Comparison of ENCODE assay signal across 11 mouse cellular contexts in genomic region chr11:106397656-106398055, GRCm38 (mm10). TPM values are rescaled to one million over a fixed set of nuclear protein-coding genes. Genes with fewer than 3 reads are reported as not detected.
DNase-seq lines count a peak whose midpoint lies in the region; ATAC-seq and TF ChIP-seq lines count a peak whose summit lies in the region.
"Had no signal": no experiment of that assay in that cellular context is flagged by ENCODE, and none has a peak within 500 bp of the region (broad histone marks: within the 10 kb centered on the region; RNA-seq: fewer than 3 reads in every experiment).

No protein-coding gene starts in this region.

- H3K4me1 ChIP-seq in liver, adult 2 months (ENCODE audit: control insufficient read depth, insufficient read depth, low read length): peaks cover 11% of the 10 kb centered on the region
- peaks cover 10% of the 10 kb centered on the region for H3K4me1 ChIP-seq in liver, embryonic 11.5 days (replicated peaks; ENCODE audit: control insufficient read depth, insufficient read depth, low read length)
- no peaks in the 10 kb centered on the region for H3K4me1 ChIP-seq in MEL (ENCODE audit: control insufficient read depth in 1 of 2, insufficient read depth in 2 of 2, low read length in 2 of 2)
- no peaks in the 10 kb centered on the region for H3K4me1 ChIP-seq in cortical plate, adult 2 months (ENCODE audit: control insufficient read depth, insufficient read depth, low read length)
- no peaks in the 10 kb centered on the region for H3K4me1 ChIP-seq in forebrain, embryonic 13.5 days
- H3K4me1 ChIP-seq: midbrain, embryonic 12.5 days had no signal

- no peaks in the 10 kb centered on the region for H3K79me2 ChIP-seq in liver, adult 2 months (ENCODE audit: control insufficient read depth, insufficient read depth, low read length)
- H3K79me2 ChIP-seq in MEL (ENCODE audit: control insufficient read depth, insufficient read depth, low read length, poor library complexity): no peaks in the 10 kb centered on the region

- TF ChIP-seq POLR2A in liver, adult 2 months (IDR thresholded peaks at IDR 0.05; ENCODE audit: extremely low read depth, insufficient read depth, low read length): no peak
- no peak for TF ChIP-seq POLR2A in MEL (IDR thresholded peaks at IDR 0.05; ENCODE audit: control insufficient read depth in 1 of 2, insufficient read depth in 1 of 2, low read depth in 1 of 2, low read length in 2 of 2, poor library complexity in 1 of 2)
- no peak for TF ChIP-seq POLR2A in cortical plate, adult 2 months (IDR thresholded peaks at IDR 0.05; ENCODE audit: extremely low read depth, insufficient read depth, low read length)

- no peaks in the 10 kb centered on the region for H3K9me3 ChIP-seq in liver, embryonic 11.5 days (ENCODE audit: control insufficient read depth, low read length)
- no peaks in the 10 kb centered on the region for H3K9me3 ChIP-seq in MEL (replicated peaks; ENCODE audit: insufficient read depth, low read length)
- no peaks in the 10 kb centered on the region for H3K9me3 ChIP-seq in forebrain, embryonic 13.5 days (replicated peaks)
- H3K9me3 ChIP-seq: midbrain, embryonic 12.5 days had no signal

- ATAC-seq in cerebellum, adult (ENCODE audit: insufficient number of reproducible peaks, low FRiP score, low TSS enrichment): peak; percentile 56; the same call in 1 of the 2 replicates
- no peak for ATAC-seq in liver, embryonic 11.5 days (replicated peaks; ENCODE audit: low FRiP score)
- no peak for ATAC-seq in forebrain, embryonic 13.5 days

- WGBS in liver, adult 2 months: 93% methylated on average over 3 of the region's 3 CpGs
- WGBS in liver, embryonic 11.5 days: 83% methylated on average over 3 of the region's 3 CpGs
- 85% methylated on average over 3 of the region's 3 CpGs for WGBS in forebrain, embryonic 13.5 days

- peak; percentile 54 for TF ChIP-seq RAD21 in MEL (IDR thresholded peaks at IDR 0.05; ENCODE audit: low read depth, low read length)

- H3K4me2 ChIP-seq in liver, embryonic 11.5 days: no peak overlapping the region
- no peak overlapping the region for H3K4me2 ChIP-seq in forebrain, embryonic 13.5 days
- H3K4me2 ChIP-seq: midbrain, embryonic 12.5 days had no signal

- H3K36me3 ChIP-seq in liver, adult 2 months (ENCODE audit: control insufficient read depth, insufficient read depth, low read length): peaks cover 70% of the 10 kb centered on the region
- peaks cover 9% of the 10 kb centered on the region; the same call in 1 of the 2 replicates for H3K36me3 ChIP-seq in liver, embryonic 11.5 days (ENCODE audit: control insufficient read depth, insufficient read depth, low read length)
- H3K36me3 ChIP-seq in MEL (ENCODE audit: control insufficient read depth in 1 of 2, insufficient read depth in 2 of 2, low read length in 2 of 2): peaks cover 2 to 4% of the 10 kb centered on the region in 2 experiments; a peak in 2 of 4 replicates
- peaks cover 41% of the 10 kb centered on the region for H3K36me3 ChIP-seq in forebrain, embryonic 13.5 days (ENCODE audit: poor library complexity, severe bottlenecking)

- TF ChIP-seq EP300 in MEL (IDR thresholded peaks at IDR 0.05; ENCODE audit: low read depth in 1 of 2, low read length in 2 of 2): no peak

- DNase-seq in cerebellum, adult 8-10 months: no peak
- DNase-seq in liver, adult 2 months (ENCODE audit: extremely low read depth, low read depth, low spot score): no peak
- no peak for DNase-seq in liver, embryonic 11.5 days (ENCODE audit: low spot score)
- peak; percentile 53 for DNase-seq in MEL (ENCODE audit: low read depth, low spot score)
- no peak for DNase-seq in gastrocnemius, adult 18-20 months (ENCODE audit: low spot score)

- no peak overlapping the region for H3K9ac ChIP-seq in liver, adult 2 months (ENCODE audit: low read depth, low read length)
- H3K9ac ChIP-seq in liver, embryonic 11.5 days (ENCODE audit: low read depth, low read length): no peak overlapping the region
- no peak overlapping the region for H3K9ac ChIP-seq in MEL (ENCODE audit: control insufficient read depth, low read depth, low read length, poor library complexity, severe bottlenecking)
- no peak overlapping the region for H3K9ac ChIP-seq in forebrain, embryonic 13.5 days
- H3K9ac ChIP-seq: midbrain, embryonic 12.5 days had no signal

- TF ChIP-seq CTCF in liver, adult 2 months (IDR thresholded peaks at IDR 0.05; ENCODE audit: low read depth, low read length): peak; percentile 45
- TF ChIP-seq CTCF in MEL (IDR thresholded peaks at IDR 0.05 in 2 of 3, conservative IDR thresholded peaks at IDR 0.05 in 1 of 3; ENCODE audit: control insufficient read depth in 1 of 3, insufficient read depth in 1 of 3, low read depth in 2 of 3, low read length in 3 of 3, poor library complexity in 1 of 3, severe bottlenecking in 1 of 3): peak; percentile 46 to 75 (median 63)
- TF ChIP-seq CTCF in cortical plate, adult 2 months (IDR thresholded peaks at IDR 0.05; ENCODE audit: extremely low read depth, insufficient read depth, low read length): peak; percentile 33

- no peak overlapping the region for H3K4me3 ChIP-seq in liver, adult 2 months (ENCODE audit: insufficient read depth, low read depth, low read length)
- no peak overlapping the region for H3K4me3 ChIP-seq in liver, embryonic 11.5 days (ENCODE audit: low read depth, low read length)
- H3K4me3 ChIP-seq in MEL (ENCODE audit: control insufficient read depth in 1 of 2, insufficient read depth in 1 of 2, low read depth in 2 of 2, low read length in 2 of 2): no peak overlapping the region
- H3K4me3 ChIP-seq in cortical plate, adult 2 months (ENCODE audit: insufficient read depth, low read length): no peak overlapping the region
- H3K4me3 ChIP-seq in forebrain, embryonic 13.5 days: no peak overlapping the region
- H3K4me3 ChIP-seq: midbrain, embryonic 12.5 days had no signal

- no peaks in the 10 kb centered on the region for H3K27me3 ChIP-seq in liver, adult 2 months (ENCODE audit: control insufficient read depth, insufficient read depth, low read length)
- no peaks in the 10 kb centered on the region for H3K27me3 ChIP-seq in liver, embryonic 11.5 days (replicated peaks; ENCODE audit: control insufficient read depth, insufficient read depth, low read length)
- H3K27me3 ChIP-seq in MEL (ENCODE audit: control insufficient read depth in 1 of 2, insufficient read depth in 2 of 2, low read length in 2 of 2): no peaks in the 10 kb centered on the region
- H3K27me3 ChIP-seq in forebrain, embryonic 13.5 days: no peaks in the 10 kb centered on the region
- H3K27me3 ChIP-seq: midbrain, embryonic 12.5 days had no signal

- no peak overlapping the region for H3K27ac ChIP-seq in liver, adult 2 months (replicated peaks; ENCODE audit: insufficient read depth, low read depth, low read length)
- H3K27ac ChIP-seq in liver, embryonic 11.5 days (ENCODE audit: low read depth, low read length): no peak overlapping the region
- H3K27ac ChIP-seq in MEL (ENCODE audit: control insufficient read depth, low read depth, low read length): no peak overlapping the region
- H3K27ac ChIP-seq in cortical plate, adult 2 months (ENCODE audit: insufficient read depth, low read length): no peak overlapping the region
- H3K27ac ChIP-seq in forebrain, embryonic 13.5 days: no peak overlapping the region
- H3K27ac ChIP-seq: midbrain, embryonic 12.5 days had no signal

TF ChIP-seq in MEL, 35 proteins besides CTCF, POLR2A, EP300 and RAD21:
- TF ChIP-seq SIN3A (IDR thresholded peaks at IDR 0.05; ENCODE audit: low read length) (0 out of 2 replicates have a peak, but pooled peaks have one; percentile 17), SMC3 (IDR thresholded peaks at IDR 0.05; ENCODE audit: low read depth, low read length) (peak; percentile 79), ZNF384 (IDR thresholded peaks at IDR 0.05; ENCODE audit: low read depth, low read length) (no peak), NELFE (IDR thresholded peaks at IDR 0.05; ENCODE audit: low read depth, low read length) (0 out of 2 replicates have a peak, but pooled peaks have one; percentile 19), NRF1 (IDR thresholded peaks at IDR 0.05; ENCODE audit: insufficient read depth, low read depth, low read length, poor library complexity, severe bottlenecking) (no peak)

RNA-seq across cellular contexts. Expression of gene Icam2, which starts 9.8 kb away (rescaled TPM):
- total RNA-seq in liver, adult 2 months (2014; rRNA removed): 5.3 and 6.7 TPM in 2 replicates
- 5.0 and 5.4 TPM in 2 replicates for polyA plus RNA-seq in liver, adult 2 months (2012; rRNA removed)
- polyA plus RNA-seq in liver, embryonic 11.5 days (2014; fragmentation: Nextera tagmentation; extraction: Ambion mirVana): 36.2 and 41.6 TPM in 2 replicates
- 58.1 and 82.7 TPM in 2 replicates for total RNA-seq in MEL (2012; rRNA removed)
- polyA plus RNA-seq in MEL (2012; ENCODE audit: insufficient read depth in 1 of 2, insufficient read length in 2 of 2, low read depth in 1 of 2, low replicate concordance in 2 of 2, missing spikeins in 1 of 2): 10 to 100 TPM in 1 of 2 experiments, not detected in 1; 49.6 TPM
- 6.8 and 9.5 TPM in 2 replicates for polyA plus RNA-seq in cortical plate, adult 2 months (2012; rRNA removed)
- polyA plus RNA-seq in forebrain, embryonic 13.5 days (2015; fragmentation: Nextera tagmentation; extraction: Ambion mirVana): 10.3 and 11.6 TPM in 2 replicates
- total RNA-seq in gastrocnemius, adult 18-20 months (2021): 1 to 10 TPM; 3.3 to 7.8 TPM

RNA-seq across cellular contexts. Expression of gene Prr29, which starts 32.4 kb away (rescaled TPM):
- not detected in 2 replicates for total RNA-seq in liver, adult 2 months (2014; rRNA removed)
- polyA plus RNA-seq in liver, adult 2 months (2012; rRNA removed): 0.17 TPM in 1 of 2 replicates, not detected in the other
- not detected in 2 replicates for polyA plus RNA-seq in liver, embryonic 11.5 days (2014; fragmentation: Nextera tagmentation; extraction: Ambion mirVana)
- not detected in 2 replicates for total RNA-seq in MEL (2012; rRNA removed)
- under 1 TPM in 1 of 2 experiments, not detected in 1; 0.61 TPM for polyA plus RNA-seq in MEL (2012; ENCODE audit: insufficient read depth in 1 of 2, insufficient read length in 2 of 2, low read depth in 1 of 2, low replicate concordance in 2 of 2, missing spikeins in 1 of 2)
- polyA plus RNA-seq in cortical plate, adult 2 months (2012; rRNA removed): 0.28 and 0.88 TPM in 2 replicates
- not detected in 2 replicates for polyA plus RNA-seq in forebrain, embryonic 13.5 days (2015; fragmentation: Nextera tagmentation; extraction: Ambion mirVana)
- total RNA-seq in gastrocnemius, adult 18-20 months (2021): 1 to 10 TPM; 4.8 to 5.7 TPM
- total RNA-seq: hematopoietic stem cell, adult 5-6 weeks; left cerebral cortex, postnatal 25 days had no signal
- polyA plus RNA-seq: midbrain, embryonic 12.5 days had no signal

RNA-seq across cellular contexts. Expression of gene Scn4a, which starts 44.6 kb away (rescaled TPM):
- 0.09 and 0.13 TPM in 2 replicates for total RNA-seq in liver, adult 2 months (2014; rRNA removed)
- polyA plus RNA-seq in liver, adult 2 months (2012; rRNA removed): 0.02 TPM in 2 replicates
- polyA plus RNA-seq in liver, embryonic 11.5 days (2014; fragmentation: Nextera tagmentation; extraction: Ambion mirVana): not detected in 2 replicates
- total RNA-seq in MEL (2012; rRNA removed): 0.15 and 0.16 TPM in 2 replicates
- polyA plus RNA-seq in MEL (2012; ENCODE audit: insufficient read depth in 1 of 2, insufficient read length in 2 of 2, low read depth in 1 of 2, low replicate concordance in 2 of 2, missing spikeins in 1 of 2): under 1 TPM in 1 of 2 experiments, not detected in 1; 0.04 TPM
- 0.02 and 0.04 TPM in 2 replicates for polyA plus RNA-seq in cortical plate, adult 2 months (2012; rRNA removed)
- polyA plus RNA-seq in forebrain, embryonic 13.5 days (2015; fragmentation: Nextera tagmentation; extraction: Ambion mirVana): 0.04 TPM in 1 of 2 replicates, not detected in the other
- total RNA-seq in gastrocnemius, adult 18-20 months (2021): 100 to 1,000 TPM; 472 to 505 TPM
- total RNA-seq: hematopoietic stem cell, adult 5-6 weeks; left cerebral cortex, postnatal 25 days had no signal
- polyA plus RNA-seq: midbrain, embryonic 12.5 days had no signal
